Mouse (Mus musculus): Measurements from ENCODE around the gene Spout1. TPM values are rescaled to one million over a fixed set of nuclear protein-coding genes. Genes with fewer than 3 reads are reported as not detected.
"Not testable (repeated sequence)": the region's sequence is repeated elsewhere in the genome, so short reads cannot be mapped to it uniquely, and the experiment has no call there.

Gene Spout1
- polyA plus RNA-seq, 1 experiment from 2014 or later = 87.1 TPM

DNA sequence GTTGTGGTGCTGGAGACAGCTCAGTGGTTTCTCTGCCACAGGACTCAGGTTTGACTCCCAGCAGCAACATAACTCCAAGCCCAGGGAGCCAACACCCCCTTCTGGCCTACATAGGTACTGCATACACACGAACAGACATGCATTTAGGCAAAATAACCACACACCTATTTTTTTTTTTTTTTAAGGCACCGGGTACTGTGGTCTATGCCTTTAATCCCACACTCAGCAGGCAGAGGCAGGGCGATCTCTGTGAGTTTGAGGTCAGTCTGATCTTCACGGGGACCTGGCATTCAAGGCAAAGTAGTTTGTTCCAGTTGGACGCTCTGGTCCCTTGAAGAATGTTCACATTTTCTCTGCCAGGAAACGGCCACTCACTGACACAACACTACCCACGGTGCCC is 25.2 kb upstream of the Spout1 start:
- 80% methylated on average over 7 of the region's 7 CpGs for WGBS
- ATAC-seq (ENCODE audit: insufficient number of reproducible peaks, insufficient read depth, low FRiP score, low TSS enrichment) = no peak
- Histone ChIP-seq H3K9ac (no peak overlapping the region), H3K27me3 (no peaks in the 10 kb centered on the region), H3K9me3 (no peaks in the 10 kb centered on the region), H3K27ac (no peak overlapping the region), H3K36me3 (no peaks in the 10 kb centered on the region), H3K4me1 (peaks cover 10% of the 10 kb centered on the region), H3K4me2 (replicated peaks) (no peak overlapping the region), H3K4me3 (no peak overlapping the region)

GRCm38 (mm10) chr2:30200388-30200925 is 22.2 kb upstream of the Spout1 start:
- no peak for ATAC-seq (ENCODE audit: insufficient number of reproducible peaks, insufficient read depth, low FRiP score, low TSS enrichment)
- H3K9ac ChIP-seq = no peak overlapping the region
- H3K4me1 ChIP-seq = peaks cover 6% of the 10 kb centered on the region
- no peak overlapping the region for H3K4me3 ChIP-seq
- no peak overlapping the region for H3K27ac ChIP-seq
- WGBS = 80% methylated on average over 5 of the region's 5 CpGs
- H3K36me3 ChIP-seq = no peaks in the 10 kb centered on the region
- H3K4me2 ChIP-seq (replicated peaks) = no peak overlapping the region
- H3K9me3 ChIP-seq = no peaks in the 10 kb centered on the region
- H3K27me3 ChIP-seq = no peaks in the 10 kb centered on the region

DNA sequence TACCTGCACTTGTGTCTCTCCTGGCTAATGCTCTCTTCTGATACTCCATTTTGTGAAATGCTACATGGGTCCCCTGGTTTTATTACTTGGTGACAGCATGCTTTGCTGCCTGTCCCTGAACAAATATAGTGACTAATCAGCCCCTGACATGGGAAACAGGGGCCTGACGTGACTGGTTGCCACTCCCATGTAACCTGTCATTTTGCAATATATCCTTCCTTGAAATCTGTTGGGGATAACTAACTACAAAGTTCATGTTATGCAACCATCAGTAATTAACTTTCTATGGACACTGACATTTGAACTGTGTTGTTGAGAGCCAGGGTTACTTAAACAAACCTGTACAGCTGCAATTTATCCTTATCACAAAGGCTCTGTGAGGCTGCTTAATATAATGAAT is 21.7 kb upstream of the Spout1 start:
- ATAC-seq (ENCODE audit: insufficient number of reproducible peaks, insufficient read depth, low FRiP score, low TSS enrichment) = no peak
- no peak overlapping the region for H3K4me2 ChIP-seq (replicated peaks)
- H3K9me3 ChIP-seq = no peaks in the 10 kb centered on the region
- H3K27me3 ChIP-seq = no peaks in the 10 kb centered on the region
- no peaks in the 10 kb centered on the region for H3K36me3 ChIP-seq
- WGBS = 67% methylated on average over 1 of the region's 1 CpGs
- peaks cover 6% of the 10 kb centered on the region for H3K4me1 ChIP-seq
- no peak overlapping the region for H3K27ac ChIP-seq
- no peak overlapping the region for H3K4me3 ChIP-seq
- H3K9ac ChIP-seq = no peak overlapping the region

- Histone ChIP-seq H3K4me3 (no peak overlapping the region), H3K4me2 (replicated peaks) (no peak overlapping the region), H3K27ac (no peak overlapping the region), H3K27me3 (no peaks in the 10 kb centered on the region), H3K4me1 (no peaks in the 10 kb centered on the region), H3K9me3 (no peaks in the 10 kb centered on the region), H3K36me3 (no peaks in the 10 kb centered on the region), H3K9ac (no peak overlapping the region)
- no peak for ATAC-seq (ENCODE audit: insufficient number of reproducible peaks, insufficient read depth, low FRiP score, low TSS enrichment)
- WGBS = 70% methylated on average over 4 of the region's 4 CpGs
These were observed 19.8 kb upstream of the Spout1 start for GRCm38 (mm10) chr2:30198021-30198420.

DNA sequence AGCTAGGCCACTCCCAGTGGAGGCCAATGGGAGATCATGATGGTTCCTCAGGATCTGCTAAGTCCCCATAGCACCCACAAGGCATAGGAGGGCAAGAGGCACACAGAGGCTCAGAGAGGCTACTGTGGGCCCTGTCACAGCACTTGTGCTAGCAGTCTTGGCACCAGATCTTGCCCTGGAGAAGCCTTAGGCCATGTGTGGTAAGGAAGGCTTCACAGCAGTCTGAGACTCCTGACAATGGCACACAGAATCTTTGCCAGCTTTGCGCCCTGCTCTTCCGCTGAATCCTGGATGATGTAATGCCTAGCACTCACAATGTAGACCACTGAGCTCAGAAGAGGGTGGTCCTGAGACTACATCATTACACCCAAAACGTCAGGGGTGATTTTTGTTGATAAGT is 16.4 kb upstream of the Spout1 start:
- WGBS = 86% methylated on average over 3 of the region's 3 CpGs
- H3K4me2 ChIP-seq (replicated peaks) = no peak overlapping the region
- H3K36me3 ChIP-seq = no peaks in the 10 kb centered on the region
- no peaks in the 10 kb centered on the region for H3K9me3 ChIP-seq
- no peak overlapping the region for H3K27ac ChIP-seq
- H3K4me1 ChIP-seq = no peaks in the 10 kb centered on the region
- H3K27me3 ChIP-seq = no peaks in the 10 kb centered on the region
- H3K4me3 ChIP-seq = no peak overlapping the region
- no peak for ATAC-seq (ENCODE audit: insufficient number of reproducible peaks, insufficient read depth, low FRiP score, low TSS enrichment)
- no peak overlapping the region for H3K9ac ChIP-seq

DNA sequence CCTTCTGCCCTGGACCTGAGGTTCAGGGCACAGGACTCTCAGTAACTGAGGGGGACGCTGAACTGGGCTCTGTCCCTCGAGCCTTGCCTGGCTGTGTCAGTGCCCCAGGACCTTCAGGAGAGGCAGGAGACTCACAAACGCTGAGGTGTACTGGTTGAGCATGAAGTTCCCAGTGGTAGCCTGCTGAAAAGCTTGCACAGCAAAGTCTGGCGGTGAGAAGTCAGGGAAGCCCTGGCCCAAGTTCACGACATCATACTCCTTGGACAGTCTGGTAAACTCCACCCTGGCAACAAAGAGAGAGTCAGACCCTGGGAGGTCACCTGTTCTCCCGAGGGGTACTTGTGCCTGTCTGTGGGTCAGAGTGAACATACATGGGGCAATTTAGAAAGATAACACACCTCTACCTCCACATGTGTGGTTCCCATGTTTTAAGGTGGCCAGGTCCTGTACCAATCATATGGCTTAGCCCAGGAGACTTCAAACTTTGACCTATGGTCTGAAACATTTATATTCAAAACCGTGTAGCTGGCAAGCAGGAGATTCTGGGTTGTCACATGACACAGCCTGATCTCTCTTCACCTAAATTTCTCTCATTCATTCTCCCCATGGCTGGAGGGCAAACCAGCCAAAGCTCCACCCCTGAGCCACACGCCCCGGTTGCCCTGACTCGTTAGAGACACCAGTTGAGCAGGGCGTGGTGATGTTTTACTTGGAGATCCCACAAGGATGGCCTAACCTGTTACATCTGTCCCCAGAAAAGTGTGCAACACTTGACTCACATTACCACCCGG is 13.7 kb upstream of the Spout1 start:
- Histone ChIP-seq H3K4me3 (no peak overlapping the region), H3K9ac (no peak overlapping the region), H3K4me2 (replicated peaks) (no peak overlapping the region), H3K27me3 (no peaks in the 10 kb centered on the region), H3K4me1 (no peaks in the 10 kb centered on the region), H3K36me3 (no peaks in the 10 kb centered on the region), H3K9me3 (no peaks in the 10 kb centered on the region), H3K27ac (no peak overlapping the region)
- ATAC-seq (ENCODE audit: insufficient number of reproducible peaks, insufficient read depth, low FRiP score, low TSS enrichment) = no peak
- WGBS = 85% methylated on average over 12 of the region's 12 CpGs

- H3K27ac ChIP-seq = no peak overlapping the region
- ATAC-seq (ENCODE audit: insufficient number of reproducible peaks, insufficient read depth, low FRiP score, low TSS enrichment) = no peak
- peaks cover 10% of the 10 kb centered on the region; the same call in 1 of the 2 replicates for H3K36me3 ChIP-seq
- no peak overlapping the region for H3K9ac ChIP-seq
- no peak overlapping the region for H3K4me3 ChIP-seq
- H3K9me3 ChIP-seq = 0 out of 2 replicates have a peak, but pooled peaks cover 3% of the 10 kb centered on the region
- no peak overlapping the region for H3K4me2 ChIP-seq (replicated peaks)
- H3K27me3 ChIP-seq = no peaks in the 10 kb centered on the region
- H3K4me1 ChIP-seq = no peaks in the 10 kb centered on the region
- 86% methylated on average over 3 of the region's 3 CpGs for WGBS
These were observed 7.4 kb upstream of the Spout1 start for GRCm38 (mm10) chr2:30185681-30186080.

GRCm38 (mm10) chr2:30185276-30185675 is 7.0 kb upstream of the Spout1 start:
- H3K9me3 ChIP-seq = 0 out of 2 replicates have a peak, but pooled peaks cover 3% of the 10 kb centered on the region
- 92% methylated on average over 6 of the region's 6 CpGs for WGBS
- no peaks in the 10 kb centered on the region for H3K4me1 ChIP-seq
- no peak overlapping the region for H3K4me3 ChIP-seq
- no peak for ATAC-seq (ENCODE audit: insufficient number of reproducible peaks, insufficient read depth, low FRiP score, low TSS enrichment)
- H3K27me3 ChIP-seq = no peaks in the 10 kb centered on the region
- no peak overlapping the region for H3K9ac ChIP-seq
- peaks cover 10% of the 10 kb centered on the region; the same call in 1 of the 2 replicates for H3K36me3 ChIP-seq
- no peak overlapping the region for H3K27ac ChIP-seq
- no peak overlapping the region for H3K4me2 ChIP-seq (replicated peaks)

DNA sequence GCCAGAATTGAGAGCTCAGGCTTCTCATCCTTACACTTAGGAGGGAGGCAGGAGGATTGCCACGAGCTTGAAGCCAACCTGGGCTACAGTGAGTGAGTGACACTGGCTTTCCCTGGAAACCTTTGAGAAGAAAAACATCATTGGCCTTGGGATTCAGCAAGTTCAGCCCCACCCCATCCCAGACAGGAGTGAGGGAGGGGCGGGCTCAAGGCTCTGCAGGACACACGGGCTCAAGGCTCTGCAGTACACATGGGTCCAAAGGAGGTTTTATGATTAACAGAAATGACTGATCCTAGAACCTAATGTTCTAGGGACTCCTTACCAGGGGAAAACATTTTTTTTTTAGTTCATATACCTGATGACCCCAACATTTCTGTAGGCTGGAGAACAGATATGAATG is 5.5 kb upstream of the Spout1 start:
- Histone ChIP-seq H3K4me3 (no peak overlapping the region), H3K9ac (no peak overlapping the region), H3K9me3 (0 out of 2 replicates have a peak, but pooled peaks cover 3% of the 10 kb centered on the region), H3K27ac (no peak overlapping the region), H3K27me3 (no peaks in the 10 kb centered on the region), H3K4me2 (replicated peaks) (no peak overlapping the region), H3K36me3 (peaks cover 10% of the 10 kb centered on the region; the same call in 1 of the 2 replicates), H3K4me1 (no peaks in the 10 kb centered on the region)
- ATAC-seq (ENCODE audit: insufficient number of reproducible peaks, insufficient read depth, low FRiP score, low TSS enrichment) = no peak
- 71% methylated on average over 3 of the region's 3 CpGs for WGBS

GRCm38 (mm10) chr2:30182424-30182823 is 4.2 kb upstream of the Spout1 start:
- H3K4me3 ChIP-seq = no peak overlapping the region
- no peaks in the 10 kb centered on the region for H3K27me3 ChIP-seq
- no peak for ATAC-seq (ENCODE audit: insufficient number of reproducible peaks, insufficient read depth, low FRiP score, low TSS enrichment)
- H3K4me2 ChIP-seq (replicated peaks) = no peak overlapping the region
- no peak overlapping the region for H3K27ac ChIP-seq
- peaks cover 10% of the 10 kb centered on the region; the same call in 1 of the 2 replicates for H3K36me3 ChIP-seq
- WGBS = 81% methylated on average over 2 of the region's 2 CpGs
- H3K9me3 ChIP-seq = 0 out of 2 replicates have a peak, but pooled peaks cover 3% of the 10 kb centered on the region
- no peak overlapping the region for H3K9ac ChIP-seq
- peaks cover 4% of the 10 kb centered on the region for H3K4me1 ChIP-seq

DNA sequence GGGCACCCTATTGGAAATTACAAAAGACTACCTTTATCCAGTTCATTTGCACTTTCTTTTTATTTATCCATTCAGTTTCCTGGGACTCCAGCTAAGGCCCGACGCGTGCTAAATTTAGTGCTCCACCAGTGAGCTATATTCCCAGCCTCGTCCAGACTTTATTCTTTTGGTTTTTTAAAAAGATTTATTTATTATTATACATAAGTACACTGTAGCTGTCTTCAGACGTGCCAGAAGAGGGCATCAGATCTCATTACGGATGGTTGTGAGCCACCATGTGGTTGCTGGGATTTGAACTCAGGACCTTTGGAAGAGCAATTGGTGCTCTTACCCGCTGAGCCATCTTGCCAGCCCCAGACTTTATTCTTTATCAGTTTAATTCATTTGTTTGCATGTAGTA is 452 bp upstream of the Spout1 start:
- not testable (repeated sequence) for H3K4me1 ChIP-seq; H3K9me3 ChIP-seq; ATAC-seq (ENCODE audit: insufficient number of reproducible peaks, insufficient read depth, low FRiP score, low TSS enrichment); H3K9ac ChIP-seq; H3K27me3 ChIP-seq; H3K27ac ChIP-seq
- Histone ChIP-seq H3K36me3 (peaks cover 29% of the 10 kb centered on the region), H3K4me2 (replicated peaks) (peak overlapping the region; percentile 75), H3K4me3 (peak overlapping the region; percentile 59)
- 57% methylated on average over 7 of the region's 7 CpGs for WGBS

- Histone ChIP-seq H3K4me2 (replicated peaks) (no peak overlapping the region), H3K27ac (no peak overlapping the region), H3K27me3 (no peaks in the 10 kb centered on the region), H3K4me1 (peaks cover 17% of the 10 kb centered on the region), H3K9me3 (no peaks in the 10 kb centered on the region), H3K36me3 (peaks cover 43% of the 10 kb centered on the region), H3K9ac (no peak overlapping the region), H3K4me3 (no peak overlapping the region)
- WGBS = 98% methylated on average over 2 of the region's 2 CpGs
- no peak for ATAC-seq (ENCODE audit: insufficient number of reproducible peaks, insufficient read depth, low FRiP score, low TSS enrichment)
These were observed 1.7 kb downstream of the Spout1 start for GRCm38 (mm10) chr2:30176561-30176960.
